Mouse (Mus musculus): Measurements from ENCODE around the gene Elane.

- TF ChIP-seq CTCF (IDR thresholded peaks at IDR 0.05; ENCODE audit: control insufficient read depth, insufficient read depth, insufficient read length) (no peak), USF1 (IDR thresholded peaks at IDR 0.05; ENCODE audit: low read depth) (no peak), FOSL1 (IDR thresholded peaks at IDR 0.05; ENCODE audit: insufficient read depth, low read length, poor library complexity, severe bottlenecking) (no peak)
Measured at GRCm38 (mm10) chr10:79916808-79917531, 30.9 kb downstream of the Elane start, which contains the start of gene Kiss1r.
